Mouse (Mus musculus) lung, adult 2 months (tissue): Measurements from ENCODE around the gene Lrrc8c.

Source experiments
- CTCF ChIP-seq: fragments of 200-500 bp; IDR thresholded peaks from 2 replicates; pipeline ENCODE4 v1.5.1; 2011; ENCODE audit warnings: mild to moderate bottlenecking, low read length, control low read depth; ENCODE audit not compliant: insufficient read depth
- POLR2A ChIP-seq: fragments of 200-500 bp; IDR thresholded peaks from 2 replicates; pipeline ENCODE4 v1.6.1; 2011; ENCODE audit warnings: low read depth, mild to moderate bottlenecking, control low read depth, low read length, borderline replicate concordance; ENCODE audit errors: extremely low read depth

DNA sequence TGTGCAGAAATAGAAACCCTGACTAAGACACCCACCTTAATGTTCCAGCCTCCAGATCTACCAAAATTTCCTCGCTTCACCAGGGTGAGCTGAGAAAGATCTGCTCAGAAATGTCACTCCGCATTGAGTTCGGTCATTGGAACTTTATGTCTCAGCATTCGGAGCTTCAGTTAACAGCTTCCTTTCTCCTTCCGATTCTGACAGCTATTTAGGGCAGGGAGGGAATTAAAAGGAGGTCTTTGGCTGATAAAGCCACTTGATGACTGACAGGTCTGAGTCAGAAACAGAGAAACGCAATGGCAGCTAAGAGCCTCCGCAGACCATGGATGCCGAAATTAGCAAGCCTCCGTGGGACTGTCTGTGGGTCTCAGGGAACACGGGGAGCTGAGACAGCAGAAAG, 112.9 kb downstream of the Lrrc8c start:
- TF ChIP-seq POLR2A (no peak), CTCF (no peak)
